Mouse (Mus musculus): ENCODE data around the gene Sost.

Gene Sost

GRCm38 (mm10) chr11:101971410-101971809, 4.6 kb upstream of the Sost start:
- ChIA-PET CTCF (interaction anchor here in 3 of 4 experiments (0.5 to 4.7 kb wide), 8 partner anchors 43 to 1162 kb away, joined by 3 to 45 read pairs (median 4); no protein-coding TSS in a partner anchor), POLR2A (interaction anchor here in 1 of 4 experiments (1.7 kb wide), 1 partner anchor 13 kb away, joined by 8 read pairs; the partner anchor contains the start of gene Cfap97d1)

GRCm38 (mm10) chr11:101969835-101970234, 3.0 kb upstream of the Sost start:
- ChIA-PET POLR2A (interaction anchor here in 3 of 4 experiments (0.6 to 4.5 kb wide), 9 partner anchors 14 to 1868 kb away, joined by 3 to 20 read pairs (median 5); partner anchors contain the start of gene Cfap97d1 (in 1 of the 3)), CTCF (interaction anchor here (0.5 to 7.7 kb wide), 24 partner anchors 14 to 651 kb away, joined by 3 to 86 read pairs (median 10); partner anchors contain the start of genes Cfap97d1 (in 2 of the 4) and Dusp3 (in 1 of the 4))

GRCm38 (mm10) chr11:101968791-101969190, 2.0 kb upstream of the Sost start:
- ChIA-PET POLR2A (interaction anchor here (0.5 to 4.5 kb wide), 25 partner anchors 15 to 462 kb away, joined by 3 to 20 read pairs (median 3); partner anchors contain the start of genes Cfap97d1 (in 2 of the 4), Arl4d (in 1 of the 4), Dhx8 (in 1 of the 4) and Grn (in 1 of the 4)), CTCF (interaction anchor here (0.5 to 7.7 kb wide), 93 partner anchors 9 to 393 kb away, joined by 3 to 86 read pairs (median 4); partner anchors contain the start of genes Cfap97d1 (in 3 of the 4) and Etv4 (in 1 of the 4))

GRCm38 (mm10) chr11:101968311-101968710, 1.5 kb upstream of the Sost start:
- POLR2A ChIA-PET = interaction anchor here (0.5 to 4.5 kb wide), 27 partner anchors 15 to 995 kb away, joined by 3 to 20 read pairs (median 3); partner anchors contain the start of genes Cfap97d1 (in 2 of the 4), Arl4d (in 1 of the 4), Dhx8 (in 1 of the 4) and Grn (in 1 of the 4)
- CTCF ChIA-PET = interaction anchor here (0.5 to 7.7 kb wide), 93 partner anchors 9 to 392 kb away, joined by 3 to 86 read pairs (median 4); partner anchors contain the start of genes Cfap97d1 (in 3 of the 4), Dusp3 (in 1 of the 4) and Etv4 (in 1 of the 4)

DNA sequence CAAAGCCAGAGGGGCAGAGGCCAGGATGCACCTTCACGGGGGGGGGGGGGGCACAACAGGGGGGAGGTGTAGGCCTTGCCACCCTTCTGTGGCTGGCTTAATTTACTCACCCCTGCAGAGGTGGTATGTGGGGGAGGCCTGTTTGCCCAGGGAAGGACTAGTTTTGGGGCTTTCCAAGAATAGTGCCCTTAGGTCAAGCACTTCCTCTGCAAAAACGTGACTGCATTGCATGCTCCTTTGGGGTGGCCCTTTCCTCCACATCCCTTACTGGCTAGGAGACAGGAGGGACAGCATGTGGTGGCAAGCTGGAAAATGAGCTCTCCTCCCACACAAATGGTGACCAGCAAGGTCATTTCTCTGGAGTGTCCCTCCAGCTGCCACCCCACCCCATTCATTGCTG, 1.3 kb downstream of the Sost start:
- ChIA-PET POLR2A (interaction anchor here in 3 of 4 experiments (1.0 to 3.6 kb wide), 6 partner anchors 9 to 193 kb away, joined by 3 to 20 read pairs (median 8); partner anchors contain the start of gene Cfap97d1 (in 1 of the 3)), CTCF (interaction anchor here in 3 of 4 experiments (0.6 to 7.7 kb wide), 17 partner anchors 9 to 908 kb away, joined by 3 to 77 read pairs (median 5); no protein-coding TSS in a partner anchor)

GRCm38 (mm10) chr11:101964647-101965046, 2.2 kb downstream of the Sost start:
- ChIA-PET CTCF (interaction anchor here (0.5 to 7.7 kb wide), 20 partner anchors 10 to 1797 kb away, joined by 3 to 77 read pairs (median 4); partner anchors contain the start of gene Cfap97d1 (in 1 of the 4)), POLR2A (interaction anchor here in 3 of 4 experiments (0.5 to 3.6 kb wide), 20 partner anchors 10 to 1082 kb away, joined by 3 to 20 read pairs (median 5); partner anchors contain the start of genes Cfap97d1 (in 2 of the 3) and Dhx8 (in 1 of the 3))

DNA sequence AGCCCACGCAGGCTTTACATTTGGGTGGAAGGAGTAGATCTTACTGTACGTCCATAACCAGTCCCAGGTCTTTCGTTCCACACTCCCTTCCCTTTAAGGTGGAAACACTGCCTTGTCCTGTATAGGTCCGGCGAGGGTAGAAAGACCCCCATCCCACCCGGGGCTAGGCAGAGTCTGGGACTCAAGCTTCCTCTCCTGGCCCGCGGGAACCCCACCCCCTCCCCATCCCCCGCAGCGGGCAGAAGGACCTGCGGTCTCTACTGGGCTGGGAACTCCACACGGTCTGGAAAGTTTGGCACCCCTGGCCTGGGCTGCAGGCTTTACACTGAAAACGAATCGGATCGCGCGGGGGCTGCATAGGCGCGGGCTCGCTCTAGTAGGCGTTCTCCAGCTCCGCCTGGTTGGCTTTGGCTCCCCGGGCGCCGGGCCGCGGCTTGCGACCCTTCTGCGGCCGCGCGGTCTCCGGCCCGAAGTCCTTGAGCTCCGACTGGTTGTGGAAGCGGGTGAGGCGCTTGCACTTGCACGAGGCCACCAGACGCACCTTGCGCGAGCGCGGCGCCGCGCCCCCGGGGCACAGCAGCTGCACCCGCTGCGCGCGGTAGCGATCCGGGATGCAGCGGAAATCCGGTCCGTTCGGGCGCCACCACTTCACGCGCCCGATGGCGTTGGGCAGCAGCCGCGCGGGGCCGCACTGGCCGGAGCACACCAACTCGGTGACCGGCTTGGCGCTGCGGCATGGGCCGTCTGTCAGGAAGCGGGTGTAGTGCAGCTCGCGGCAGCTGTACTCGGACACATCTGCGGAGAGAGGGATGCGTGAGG, 3.1 kb downstream of the Sost start:
- CTCF ChIA-PET = interaction anchor here (0.5 to 7.7 kb wide), 23 partner anchors 11 to 171 kb away, joined by 3 to 77 read pairs (median 4); partner anchors contain the start of gene Cfap97d1 (in 1 of the 4)
- POLR2A ChIA-PET = interaction anchor here in 3 of 4 experiments (0.5 to 3.6 kb wide), 27 partner anchors 11 to 1081 kb away, joined by 3 to 20 read pairs (median 4); partner anchors contain the start of genes Cfap97d1 (in 2 of the 3), Dhx8 (in 1 of the 3) and Etv4 (in 1 of the 3)

DNA sequence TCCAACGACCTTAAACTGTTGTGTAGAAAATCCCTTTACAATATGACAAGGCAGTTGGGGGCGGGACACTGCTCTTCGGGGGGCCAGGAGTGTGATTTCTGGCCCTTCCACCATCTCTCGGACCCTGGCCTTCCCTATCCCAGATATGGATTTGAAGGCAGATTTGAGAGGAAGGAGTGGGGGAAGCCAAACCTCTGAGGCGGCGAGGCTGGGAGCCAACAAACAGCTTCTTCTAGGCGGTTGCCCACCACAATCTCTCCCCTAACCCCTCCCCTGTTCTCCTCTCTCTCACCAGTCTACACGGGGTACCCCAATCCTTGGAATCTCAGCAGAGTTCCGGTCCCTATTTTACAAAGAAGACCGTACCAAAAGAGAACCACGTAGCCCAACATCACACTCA, 3.8 kb downstream of the Sost start:
- ChIA-PET POLR2A (interaction anchor here in 3 of 4 experiments (0.5 to 3.6 kb wide), 14 partner anchors 12 to 305 kb away, joined by 3 to 20 read pairs (median 4); partner anchors contain the start of gene Etv4 (in 1 of the 3)), CTCF (interaction anchor here (0.6 to 7.7 kb wide), 14 partner anchors 12 to 151 kb away, joined by 3 to 77 read pairs (median 4); no protein-coding TSS in a partner anchor)

- POLR2A ChIA-PET = interaction anchor here in 1 of 4 experiments (1.4 kb wide), 1 partner anchor 30 kb away, joined by 4 read pairs; no protein-coding TSS in a partner anchor
- CTCF ChIA-PET = interaction anchor here in 2 of 4 experiments (0.7 to 1.3 kb wide), 2 partner anchors 11 to 18 kb away, joined by 3 read pairs; no protein-coding TSS in a partner anchor
Measured at GRCm38 (mm10) chr11:101957476-101957875, 9.3 kb downstream of the Sost start.

GRCm38 (mm10) chr11:101953441-101953840, 13.4 kb downstream of the Sost start:
- ChIA-PET CTCF (interaction anchor here in 2 of 4 experiments (0.8 to 1.4 kb wide), 3 partner anchors 10 to 87 kb away, joined by 3 to 7 read pairs (median 4); no protein-coding TSS in a partner anchor), POLR2A (no interaction called here)

GRCm38 (mm10) chr11:101952541-101953341, 14.1 kb downstream of the Sost start:
- ChIA-PET POLR2A (interaction anchor here in 1 of 4 experiments (1.1 kb wide), 1 partner anchor 31 kb away, joined by 5 read pairs; the partner anchor contains the start of gene Cfap97d1), CTCF (interaction anchor here in 2 of 4 experiments (0.7 to 1.4 kb wide), 5 partner anchors 10 to 372 kb away, joined by 3 to 7 read pairs (median 4); no protein-coding TSS in a partner anchor)

DNA sequence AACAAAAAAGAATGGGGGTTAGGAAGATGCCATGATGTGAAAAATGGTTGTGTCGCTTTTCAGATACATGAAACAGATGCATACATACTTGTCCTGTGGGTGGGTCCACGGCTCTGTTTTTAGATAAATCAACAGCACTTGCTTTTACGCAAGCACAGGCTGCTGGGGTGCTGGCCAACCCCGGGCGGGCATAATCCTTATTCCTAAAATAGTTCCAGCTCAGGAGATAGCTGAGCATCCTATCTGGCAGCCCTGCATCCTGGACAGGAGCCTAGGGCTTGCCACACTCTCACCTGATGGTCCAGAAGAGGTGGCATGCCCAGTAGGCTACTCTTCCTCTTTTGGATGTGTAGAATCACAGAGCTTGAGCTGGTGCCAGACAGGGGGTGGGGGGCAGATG, 16.8 kb downstream of the Sost start:
- POLR2A ChIA-PET = interaction anchor here in 2 of 4 experiments (1.1 to 1.2 kb wide), 3 partner anchors 14 to 35 kb away, joined by 3 to 5 read pairs (median 4); no protein-coding TSS in a partner anchor
- CTCF ChIA-PET = interaction anchor here in 3 of 4 experiments (0.5 to 1.3 kb wide), 4 partner anchors 14 to 22 kb away, joined by 3 read pairs; no protein-coding TSS in a partner anchor

- CTCF ChIA-PET = interaction anchor here (0.6 to 1.7 kb wide), 8 partner anchors 10 to 28 kb away, joined by 3 to 7 read pairs (median 3); no protein-coding TSS in a partner anchor
Measured at GRCm38 (mm10) chr11:101946525-101946924, 20.3 kb downstream of the Sost start.

DNA sequence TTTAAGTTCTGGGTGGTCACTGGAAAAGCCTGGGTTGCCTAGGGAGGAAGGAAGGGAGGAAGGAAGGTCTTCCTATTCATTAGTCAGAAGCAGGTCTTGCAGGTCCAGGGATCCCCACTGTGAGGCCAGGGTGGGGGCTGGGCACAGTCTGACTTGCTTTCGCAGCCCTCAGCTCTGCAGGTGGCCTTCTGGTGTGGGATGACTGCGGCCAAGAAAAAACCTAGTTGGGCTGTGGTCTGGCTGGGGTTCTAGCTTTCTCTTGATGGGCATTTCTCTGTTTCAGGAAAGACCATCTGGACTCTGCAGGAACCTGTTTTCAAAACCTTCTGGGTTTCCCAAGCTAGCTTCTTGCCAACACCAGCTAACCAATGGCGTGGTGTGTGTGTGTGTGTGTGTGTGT, 23.8 kb downstream of the Sost start:
- ChIA-PET CTCF (interaction anchor here (0.6 to 1.8 kb wide), 12 partner anchors 8 to 296 kb away, joined by 3 to 7 read pairs (median 4); no protein-coding TSS in a partner anchor), POLR2A (interaction anchor here in 2 of 4 experiments (0.6 kb wide), 2 partner anchors 108 to 244 kb away, joined by 3 to 5 read pairs; no protein-coding TSS in a partner anchor)

More at GRCm38 (mm10) chr11:101946525-101946924, 20.3 kb downstream of the Sost start:
- POLR2A ChIA-PET = interaction anchor here in 3 of 4 experiments (0.9 to 1.3 kb wide), 3 partner anchors 10 to 288 kb away, joined by 3 read pairs; no protein-coding TSS in a partner anchor

- ChIA-PET CTCF (interaction anchor here (0.6 to 2.8 kb wide), 19 partner anchors 9 to 542 kb away, joined by 3 to 21 read pairs (median 5); no protein-coding TSS in a partner anchor), POLR2A (interaction anchor here in 3 of 4 experiments (0.6 to 2.3 kb wide), 10 partner anchors 9 to 330 kb away, joined by 3 to 10 read pairs (median 4); no protein-coding TSS in a partner anchor)
Measured at GRCm38 (mm10) chr11:101937108-101937507, 29.7 kb downstream of the Sost start.

- POLR2A ChIA-PET = interaction anchor here in 3 of 4 experiments (0.6 to 2.3 kb wide), 7 partner anchors 8 to 317 kb away, joined by 3 to 10 read pairs (median 4); no protein-coding TSS in a partner anchor
Measured at GRCm38 (mm10) chr11:101936421-101936820, 30.4 kb downstream of the Sost start.

More at GRCm38 (mm10) chr11:101936421-101936820, 30.4 kb downstream of the Sost start:
- CTCF ChIA-PET = interaction anchor here (0.6 to 2.8 kb wide), 15 partner anchors 8 to 231 kb away, joined by 3 to 21 read pairs (median 6); no protein-coding TSS in a partner anchor
